Mouse (Mus musculus) embryonic fibroblast, embryonic 13.5 days (primary cell): ENCODE measurements around the gene Rhebl1.

Experiments used
- CTCF ChIP-seq: IDR thresholded peaks from 2 replicates; pipeline ENCODE4 v1.5.1; 2011; ENCODE audit warnings: mild to moderate bottlenecking, control low read depth, low read length, moderate library complexity, borderline replicate concordance; ENCODE audit not compliant: insufficient read depth
- POLR2A ChIP-seq: IDR thresholded peaks from 2 replicates; pipeline ENCODE4 v1.6.1; 2011; ENCODE audit warnings: low read depth, mild to moderate bottlenecking, control low read depth, low read length, moderate library complexity

GRCm38 (mm10) chr15:98861701-98862410 lies 32.5 kb downstream of the Rhebl1 start:
- no peak for TF ChIP-seq POLR2A
- no peak for TF ChIP-seq CTCF
